Mouse (Mus musculus) brain, embryonic 14.5 days (tissue): ENCODE data around the gene Fam72a.

ENCODE experiments used
- CTCF ChIP-seq: fragments of 200-500 bp; IDR thresholded peaks from 2 replicates; pipeline ENCODE4 v1.5.1; 2012; ENCODE audit warnings: inconsistent platforms, mild to moderate bottlenecking, moderate library complexity, borderline replicate concordance; ENCODE audit not compliant: insufficient read depth, insufficient read length; ENCODE audit errors: extremely low read depth
- POLR2A ChIP-seq: fragments of 200-500 bp; IDR thresholded peaks from 2 replicates; pipeline ENCODE4 v1.6.1; 2012; ENCODE audit warnings: mild to moderate bottlenecking, inconsistent platforms, borderline replicate concordance; ENCODE audit not compliant: poor library complexity, insufficient read depth, insufficient read length, severe bottlenecking; ENCODE audit errors: extremely low read depth

DNA sequence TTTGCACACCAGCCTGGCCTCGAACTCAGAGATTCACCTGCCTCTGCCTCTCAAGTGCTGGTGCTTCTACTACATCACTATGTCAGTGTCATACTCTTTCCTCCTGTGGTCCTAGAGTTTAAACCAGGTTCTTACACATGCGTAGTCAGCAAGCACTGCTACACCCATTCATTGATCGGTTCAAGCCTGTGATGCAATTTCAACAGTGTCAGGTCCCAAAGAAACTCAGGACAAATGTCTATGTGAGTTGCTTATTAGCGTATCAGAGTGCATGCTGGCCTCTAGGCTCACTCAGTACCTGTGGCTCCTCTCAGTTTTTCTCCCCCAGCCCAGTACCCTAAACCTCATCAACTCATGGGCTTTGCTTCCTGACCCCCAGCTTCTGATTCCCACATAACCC lies 42.7 kb downstream of the Fam72a start:
- TF ChIP-seq POLR2A (no peak), CTCF (no peak)
